Mouse (Mus musculus) sigmoid colon, adult 10 weeks (tissue): Measurements from ENCODE around the gene Npy4r. TPM values are rescaled to one million over a fixed set of nuclear protein-coding genes. Genes with fewer than 3 reads are reported as not detected.

Experiments
- polyA plus RNA-seq: library from polyadenylated mRNA; stranded (reverse); fragments of 350-450 nt; fragmentation: Illumina TruSeq; extraction: RNeasy Lipid Tissue Mini Kit (QIAGEN cat#74804); gene quantifications from one replicate; pipeline ENCODE4 v1.2.3, GENCODE M21; 2014; ENCODE audit warnings: low read depth, low replicate concordance

Gene Npy4r
- polyA plus RNA-seq, result 7.3 TPM

GRCm38 (mm10) chr14:34152342-34152741 lies at the start of gene Npy4r:
Gene Npy4r, minus strand, starts transcription at chr14:34152489.

GRCm38 (mm10) chr14:34201231-34202035 lies 49.1 kb upstream of the Npy4r start, which contains the start of gene Gprin2:
Gene Gprin2, minus strand, starts transcription at chr14:34201653.

GRCm38 (mm10) chr14:34102601-34103000 lies 49.7 kb downstream of the Npy4r start, which contains the start of gene A630023A22Rik:
Gene A630023A22Rik, minus strand, starts transcription at chr14:34102754.

Other genes starting within 250 kb of the Npy4r start
- 3.1 TPM for gene Gdf10, start 228.9 kb downstream of the Npy4r start, polyA plus RNA-seq
- not detected for gene Gdf2, start 211.4 kb downstream of the Npy4r start, polyA plus RNA-seq
- not detected for gene Rbp3, start 198.5 kb downstream of the Npy4r start, polyA plus RNA-seq
- gene Zfp488, start 173.7 kb downstream of the Npy4r start, polyA plus RNA-seq, result 0.09 TPM
- 0.28 TPM for gene Gm30083, start 137.3 kb downstream of the Npy4r start, polyA plus RNA-seq
- not detected for gene Gm5460, start 135.7 kb downstream of the Npy4r start, polyA plus RNA-seq
- not detected for gene Antxrl, start 99.8 kb downstream of the Npy4r start, polyA plus RNA-seq
- gene Anxa8, start 66.5 kb downstream of the Npy4r start, polyA plus RNA-seq, result 17.8 TPM
- 0.60 TPM for gene A630023A22Rik, start 49.7 kb downstream of the Npy4r start, polyA plus RNA-seq
- gene Gprin2, start 49.2 kb upstream of the Npy4r start, polyA plus RNA-seq, result 0.16 TPM
- 0.60 TPM for gene Syt15, start 67.1 kb upstream of the Npy4r start, polyA plus RNA-seq
- 12.7 TPM for gene Shld2, start 158.0 kb upstream of the Npy4r start, polyA plus RNA-seq
- 189 TPM for gene Glud1, start 158.2 kb upstream of the Npy4r start, polyA plus RNA-seq
- gene Fam25c, start 202.9 kb upstream of the Npy4r start, polyA plus RNA-seq, result not detected
- not detected for gene Sncg, start 222.3 kb upstream of the Npy4r start, polyA plus RNA-seq
- gene Mmrn2, start 223.0 kb upstream of the Npy4r start, polyA plus RNA-seq, result 3.5 TPM